Mouse (Mus musculus) embryonic fibroblast, embryonic 13.5 days (primary cell): ENCODE measurements at regions not wholly inside any gene's neighbourhood (a gene's known extent, or its start where the extent isn't known, plus 50 kb on each side); places are given as distances from the start of the nearest gene placed in this dataset.

Experiments
- CTCF ChIP-seq: IDR thresholded peaks from 2 replicates; pipeline ENCODE4 v1.5.1; 2011; ENCODE audit warnings: mild to moderate bottlenecking, control low read depth, low read length, moderate library complexity, borderline replicate concordance; ENCODE audit not compliant: insufficient read depth
- POLR2A ChIP-seq: IDR thresholded peaks from 2 replicates; pipeline ENCODE4 v1.6.1; 2011; ENCODE audit warnings: low read depth, mild to moderate bottlenecking, control low read depth, low read length, moderate library complexity

GRCm38 (mm10) chr7:118313818-118314217, 70.3 kb upstream of the Smg1 start:
- no peak for TF ChIP-seq POLR2A
- TF ChIP-seq CTCF = no peak
